Mouse (Mus musculus): ENCODE measurements around the gene Oosp2. TPM values are rescaled to one million over a fixed set of nuclear protein-coding genes. Genes with fewer than 3 reads are reported as not detected.

Oosp2 gene
- not detected in 2 replicates for total RNA-seq (2015; ENCODE audit: low replicate concordance)
- total RNA-seq (2017; ENCODE audit: low replicate concordance) = not detected in 2 replicates

- ATAC-seq (replicated peaks; ENCODE audit: low FRiP score, poor library complexity, severe bottlenecking) = no peak
Observed at GRCm38 (mm10) chr19:11660459-11660858, at the start of gene Oosp2. Oosp2 (minus strand) TSS chr19:11660559.

- ATAC-seq (replicated peaks; ENCODE audit: low FRiP score, poor library complexity, severe bottlenecking) = no peak
Observed at GRCm38 (mm10) chr19:11698342-11698741, 38.0 kb upstream of the Oosp2 start.

GRCm38 (mm10) chr19:11696755-11697154, 36.4 kb upstream of the Oosp2 start, which contains the start of gene Oosp3:
Oosp3 (plus strand) TSS chr19:11697055.
- no peak for ATAC-seq (replicated peaks; ENCODE audit: low FRiP score, poor library complexity, severe bottlenecking)

- no peak for ATAC-seq (replicated peaks; ENCODE audit: low FRiP score, poor library complexity, severe bottlenecking)
Observed at GRCm38 (mm10) chr19:11691454-11691853, 31.1 kb upstream of the Oosp2 start.

- no peak for ATAC-seq (replicated peaks; ENCODE audit: low FRiP score, poor library complexity, severe bottlenecking)
Observed at GRCm38 (mm10) chr19:11690839-11691238, 30.5 kb upstream of the Oosp2 start, which contains the start of gene Oosp1. Oosp1 (minus strand) TSS chr19:11691150.

GRCm38 (mm10) chr19:11661562-11661961, 1.2 kb upstream of the Oosp2 start:
- no peak for ATAC-seq (replicated peaks; ENCODE audit: low FRiP score, poor library complexity, severe bottlenecking)

- no peak for ATAC-seq (replicated peaks; ENCODE audit: low FRiP score, poor library complexity, severe bottlenecking)
Observed at GRCm38 (mm10) chr19:11659142-11659541, 1.2 kb downstream of the Oosp2 start.

GRCm38 (mm10) chr19:11649564-11649963, 10.8 kb downstream of the Oosp2 start:
- ATAC-seq (replicated peaks; ENCODE audit: low FRiP score, poor library complexity, severe bottlenecking) = no peak

GRCm38 (mm10) chr19:11646166-11646565, 14.2 kb downstream of the Oosp2 start:
- no peak for ATAC-seq (replicated peaks; ENCODE audit: low FRiP score, poor library complexity, severe bottlenecking)

GRCm38 (mm10) chr19:11640732-11641131, 19.6 kb downstream of the Oosp2 start, which contains the start of gene Ms4a3:
Ms4a3 (minus strand) TSS chr19:11640851.
- no peak for ATAC-seq (replicated peaks; ENCODE audit: low FRiP score, poor library complexity, severe bottlenecking)

- no peak for ATAC-seq (replicated peaks; ENCODE audit: low FRiP score, poor library complexity, severe bottlenecking)
Observed at GRCm38 (mm10) chr19:11639038-11639437, 21.3 kb downstream of the Oosp2 start.

- ATAC-seq (replicated peaks; ENCODE audit: low FRiP score, poor library complexity, severe bottlenecking) = no peak
Observed at GRCm38 (mm10) chr19:11635572-11635971, 24.8 kb downstream of the Oosp2 start.

GRCm38 (mm10) chr19:11634330-11634729, 26.0 kb downstream of the Oosp2 start:
- ATAC-seq (replicated peaks; ENCODE audit: low FRiP score, poor library complexity, severe bottlenecking) = no peak

GRCm38 (mm10) chr19:11633732-11634131, 26.6 kb downstream of the Oosp2 start:
- ATAC-seq (replicated peaks; ENCODE audit: low FRiP score, poor library complexity, severe bottlenecking) = no peak

- no peak for ATAC-seq (replicated peaks; ENCODE audit: low FRiP score, poor library complexity, severe bottlenecking)
Observed at GRCm38 (mm10) chr19:11625231-11625630, 35.1 kb downstream of the Oosp2 start.

GRCm38 (mm10) chr19:11624800-11625199, 35.6 kb downstream of the Oosp2 start:
- no peak for ATAC-seq (replicated peaks; ENCODE audit: low FRiP score, poor library complexity, severe bottlenecking)

GRCm38 (mm10) chr19:11623551-11623950, 36.8 kb downstream of the Oosp2 start, which contains the start of gene Ms4a2:
Ms4a2 (minus strand) TSS chr19:11623719.
- no peak for ATAC-seq (replicated peaks; ENCODE audit: low FRiP score, poor library complexity, severe bottlenecking)

- ATAC-seq (replicated peaks; ENCODE audit: low FRiP score, poor library complexity, severe bottlenecking) = no peak
Observed at GRCm38 (mm10) chr19:11617983-11618382, 42.4 kb downstream of the Oosp2 start.

GRCm38 (mm10) chr19:11614805-11615204, 45.6 kb downstream of the Oosp2 start:
- no peak for ATAC-seq (replicated peaks; ENCODE audit: low FRiP score, poor library complexity, severe bottlenecking)

GRCm38 (mm10) chr19:11613776-11614443, 46.4 kb downstream of the Oosp2 start:
- ATAC-seq (replicated peaks; ENCODE audit: low FRiP score, poor library complexity, severe bottlenecking) = no peak

GRCm38 (mm10) chr19:11613084-11613483, 47.3 kb downstream of the Oosp2 start:
- ATAC-seq (replicated peaks; ENCODE audit: low FRiP score, poor library complexity, severe bottlenecking) = no peak

GRCm38 (mm10) chr19:11612293-11612692, 48.1 kb downstream of the Oosp2 start:
- ATAC-seq (replicated peaks; ENCODE audit: low FRiP score, poor library complexity, severe bottlenecking) = no peak
